ENCODE assay signal across 8 mouse cellular contexts in the genomic region with DNA sequence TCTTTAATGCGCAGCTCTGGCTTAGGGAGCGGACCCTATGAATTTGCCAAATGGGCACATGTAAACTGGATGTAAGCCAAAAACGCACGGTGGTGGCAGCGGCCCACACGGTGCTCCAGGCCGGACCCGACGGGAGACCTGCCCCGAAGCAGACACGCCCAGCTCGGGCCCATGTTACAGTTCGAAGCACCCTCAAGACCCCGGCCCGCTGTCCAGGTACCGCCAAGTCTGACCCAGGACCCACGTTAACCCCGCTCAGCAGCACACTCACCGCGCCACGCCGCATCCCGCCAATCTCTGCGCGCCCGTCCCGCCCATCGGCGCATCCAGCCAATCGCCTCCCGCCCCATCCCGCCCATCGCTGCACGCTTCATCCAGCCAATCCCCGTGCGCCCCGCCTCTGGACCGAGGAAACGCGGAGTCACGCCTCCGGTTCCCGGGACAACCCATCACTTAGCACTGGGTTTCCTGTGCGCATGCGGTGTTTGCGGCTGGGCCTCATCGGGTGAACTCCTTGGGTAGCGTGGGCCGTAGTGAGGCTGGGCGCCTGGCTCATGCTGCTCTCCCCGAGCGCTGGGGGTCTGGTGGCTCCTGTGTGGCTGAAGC. TPM values are rescaled to one million over a fixed set of nuclear protein-coding genes. Genes with fewer than 3 reads are reported as not detected.
DNase-seq lines count a peak whose midpoint lies in the region; ATAC-seq and TF ChIP-seq lines count a peak whose summit lies in the region.

A gene (minus strand): TSS at position 372 of the 606 bp plus-strand sequence.

- TF ChIP-seq POLR2A in MEL (IDR thresholded peaks at IDR 0.05; ENCODE audit: control insufficient read depth in 1 of 2, insufficient read depth in 1 of 2, low read depth in 1 of 2, low read length in 2 of 2, poor library complexity in 1 of 2): peak; percentile 97 to 99
- peak; percentile 85 for TF ChIP-seq POLR2A in cerebellum, adult 2 months (IDR thresholded peaks at IDR 0.05; ENCODE audit: borderline replicate concordance, insufficient read depth, low read length)

- DNase-seq in MEL (ENCODE audit: low read depth, low spot score): peak; percentile 100
- DNase-seq in cerebellum, adult 2 months: peak; percentile 97 to 98
- peak; percentile 98 for DNase-seq in forebrain, postnatal 0 days
- peak; percentile 98 for DNase-seq in heart, postnatal 4 days
- peak; percentile 96 to 97 for DNase-seq in layer of hippocampus, adult 8-10 months (ENCODE audit: low spot score in 2 of 2)
- DNase-seq in ovary, adult 18-20 months (ENCODE audit: low spot score): peak; percentile 97
- peak; percentile 98 for DNase-seq in thymus, postnatal 0 days (ENCODE audit: low spot score)

- peak within 1 kb of the TSS; percentile 80 to 87 for H3K4me3 ChIP-seq in MEL (ENCODE audit: control insufficient read depth in 1 of 2, insufficient read depth in 1 of 2, low read depth in 2 of 2, low read length in 2 of 2)
- peak within 1 kb of the TSS; percentile 77 for H3K4me3 ChIP-seq in cerebellum, adult 2 months (replicated peaks; ENCODE audit: insufficient read depth, low read depth, low read length)
- H3K4me3 ChIP-seq in forebrain, postnatal 0 days (ENCODE audit: low read depth, low read length): peak within 1 kb of the TSS; percentile 67
- H3K4me3 ChIP-seq in lung, embryonic 15.5 days: peak within 1 kb of the TSS; percentile 83

- peaks cover 0 to 8% of the 10 kb centered on the region in 2 experiments; a peak in 3 of 4 replicates for H3K36me3 ChIP-seq in MEL (ENCODE audit: control insufficient read depth in 1 of 2, insufficient read depth in 2 of 2, low read length in 2 of 2)
- peaks cover 17% of the 10 kb centered on the region for H3K36me3 ChIP-seq in forebrain, postnatal 0 days (ENCODE audit: insufficient read depth)
- H3K36me3 ChIP-seq in lung, embryonic 15.5 days: peaks cover 34% of the 10 kb centered on the region

- peak within 1 kb of the TSS; percentile 73 for H3K4me2 ChIP-seq in forebrain, postnatal 0 days (ENCODE audit: low read depth)
- H3K4me2 ChIP-seq in lung, embryonic 15.5 days: peak within 1 kb of the TSS; percentile 75

- no peaks in the 10 kb centered on the region for H3K9me3 ChIP-seq in MEL (replicated peaks; ENCODE audit: insufficient read depth, low read length)
- no peaks in the 10 kb centered on the region for H3K9me3 ChIP-seq in forebrain, postnatal 0 days (ENCODE audit: low read length)
- H3K9me3 ChIP-seq in lung, embryonic 15.5 days: no peaks in the 10 kb centered on the region

- ATAC-seq in forebrain, postnatal 0 days: peak; percentile 100
- ATAC-seq in lung, embryonic 15.5 days (ENCODE audit: borderline replicate concordance, extremely low read depth, low FRiP score, low TSS enrichment): peak; percentile 99

- no peak for TF ChIP-seq RAD21 in MEL (IDR thresholded peaks at IDR 0.05; ENCODE audit: low read depth, low read length)

- no peak for TF ChIP-seq CTCF in MEL (IDR thresholded peaks at IDR 0.05 in 2 of 3, conservative IDR thresholded peaks at IDR 0.05 in 1 of 3; ENCODE audit: control insufficient read depth in 1 of 3, insufficient read depth in 1 of 3, low read depth in 2 of 3, low read length in 3 of 3, poor library complexity in 1 of 3, severe bottlenecking in 1 of 3)
- no peak for TF ChIP-seq CTCF in cerebellum, adult 2 months (IDR thresholded peaks at IDR 0.05; ENCODE audit: borderline replicate concordance, insufficient read depth, low read depth, low read length)
- TF ChIP-seq CTCF in forebrain, postnatal 0 days (IDR thresholded peaks at IDR 0.05; ENCODE audit: low read depth): no peak

- TF ChIP-seq EP300 in MEL (IDR thresholded peaks at IDR 0.05; ENCODE audit: low read depth in 1 of 2, low read length in 2 of 2): peak in 1 of 2 experiments; percentile 13; a peak in 1 of 4 replicates

- no peaks in the 10 kb centered on the region for H3K27me3 ChIP-seq in MEL (ENCODE audit: control insufficient read depth in 1 of 2, insufficient read depth in 2 of 2, low read length in 2 of 2)
- no peaks in the 10 kb centered on the region for H3K27me3 ChIP-seq in cerebellum, adult 2 months (ENCODE audit: control insufficient read depth, insufficient read depth, low read length)
- H3K27me3 ChIP-seq in forebrain, postnatal 0 days (ENCODE audit: insufficient read depth, low read length): no peaks in the 10 kb centered on the region
- H3K27me3 ChIP-seq in lung, embryonic 15.5 days: no peaks in the 10 kb centered on the region

- peaks cover 11% of the 10 kb centered on the region for H3K79me2 ChIP-seq in MEL (ENCODE audit: control insufficient read depth, insufficient read depth, low read length, poor library complexity)

- peak within 1 kb of the TSS; percentile 88 for H3K9ac ChIP-seq in MEL (ENCODE audit: control insufficient read depth, low read depth, low read length, poor library complexity, severe bottlenecking)
- H3K9ac ChIP-seq in forebrain, postnatal 0 days: peak within 1 kb of the TSS; percentile 56
- H3K9ac ChIP-seq in lung, embryonic 15.5 days: peak within 1 kb of the TSS; percentile 86

- peak within 1 kb of the TSS; percentile 82 for H3K27ac ChIP-seq in MEL (ENCODE audit: control insufficient read depth, low read depth, low read length)
- peak within 1 kb of the TSS; percentile 69 for H3K27ac ChIP-seq in cerebellum, adult 2 months (ENCODE audit: insufficient read depth, low read length)
- H3K27ac ChIP-seq in forebrain, postnatal 0 days (ENCODE audit: low read depth, low read length): peak within 1 kb of the TSS; percentile 67; the same call in 1 of the 2 replicates
- H3K27ac ChIP-seq in lung, embryonic 15.5 days: peak within 1 kb of the TSS; percentile 79

- under 1% methylated on average over 50 of the region's 52 CpGs for WGBS in cerebellum, adult 2 months
- WGBS in forebrain, postnatal 0 days: under 1% methylated on average over 52 of the region's 52 CpGs
- WGBS in lung, embryonic 15.5 days: under 1% methylated on average over 50 of the region's 52 CpGs

- H3K4me1 ChIP-seq in MEL (ENCODE audit: control insufficient read depth in 1 of 2, insufficient read depth in 2 of 2, low read length in 2 of 2): peaks cover 3 to 11% of the 10 kb centered on the region in 2 experiments; a peak in 3 of 4 replicates
- peaks cover 5% of the 10 kb centered on the region for H3K4me1 ChIP-seq in cerebellum, adult 2 months (ENCODE audit: control insufficient read depth, insufficient read depth, low read length)
- H3K4me1 ChIP-seq in forebrain, postnatal 0 days (ENCODE audit: insufficient read depth): peaks cover 12% of the 10 kb centered on the region; the same call in 1 of the 2 replicates
- H3K4me1 ChIP-seq in lung, embryonic 15.5 days: peaks cover 21% of the 10 kb centered on the region

TF ChIP-seq in MEL, 35 proteins besides CTCF, POLR2A, EP300 and RAD21 (continues in another document):
- TF ChIP-seq POLR2AphosphoS5 (IDR thresholded peaks at IDR 0.05; ENCODE audit: borderline replicate concordance, low read depth, low read length) (no peak), USF1 (IDR thresholded peaks at IDR 0.05; ENCODE audit: low read depth, low read length) (peak; percentile 64), NRF1 (IDR thresholded peaks at IDR 0.05; ENCODE audit: insufficient read depth, low read depth, low read length, poor library complexity, severe bottlenecking) (peak; percentile 90), E2F4 (IDR thresholded peaks at IDR 0.05; ENCODE audit: borderline replicate concordance, low read depth, low read length) (peak; percentile 77; the same call in 1 of the 2 replicates), NELFE (IDR thresholded peaks at IDR 0.05; ENCODE audit: low read depth, low read length) (peak; percentile 98), CHD2 (IDR thresholded peaks at IDR 0.05; ENCODE audit: low read length) (no peak), RCOR1 (IDR thresholded peaks at IDR 0.05; ENCODE audit: low read depth, low read length) (no peak), HCFC1 (IDR thresholded peaks at IDR 0.05; ENCODE audit: low read depth, low read length) (peak; percentile 79; the same call in 1 of the 2 replicates), USF2 (IDR thresholded peaks at IDR 0.05; ENCODE audit: borderline replicate concordance in 1 of 2, insufficient read depth in 1 of 2, low read depth in 1 of 2, low read length in 2 of 2) (no peak), ZKSCAN1 (IDR thresholded peaks at IDR 0.05; ENCODE audit: low read depth, low read length) (no peak), MYC (IDR thresholded peaks at IDR 0.05; ENCODE audit: low read depth, low read length) (peak; percentile 89), MAFK (IDR thresholded peaks at IDR 0.05; ENCODE audit: borderline replicate concordance, low read depth, low read length) (no peak), TCF12 (IDR thresholded peaks at IDR 0.05; ENCODE audit: low read depth, low read length) (peak; percentile 77), MAZ (IDR thresholded peaks at IDR 0.05; ENCODE audit: low read depth, low read length) (no peak), GABPA (IDR thresholded peaks at IDR 0.05; ENCODE audit: low read depth, low read length) (no peak), GATA1 (IDR thresholded peaks at IDR 0.05; ENCODE audit: low read depth, low read length) (no peak), MEF2A (IDR thresholded peaks at IDR 0.05; ENCODE audit: extremely low read depth, insufficient replicate concordance, low read depth, low read length, poor library complexity, severe bottlenecking) (no peak), SMC3 (IDR thresholded peaks at IDR 0.05; ENCODE audit: low read depth, low read length) (peak; percentile 12), SIN3A (IDR thresholded peaks at IDR 0.05; ENCODE audit: low read length) (peak; percentile 90), MYB (IDR thresholded peaks at IDR 0.05; ENCODE audit: low read depth, low read length) (no peak), MXI1 (IDR thresholded peaks at IDR 0.05; ENCODE audit: low read depth, low read length) (peak; percentile 91; the same call in 1 of the 2 replicates), CHD1 (IDR thresholded peaks at IDR 0.05; ENCODE audit: low read depth, low read length) (0 out of 2 replicates have a peak, but pooled peaks have one; percentile 19), TBP (IDR thresholded peaks at IDR 0.05; ENCODE audit: low read depth, low read length) (peak; percentile 84)

RNA-seq across cellular contexts. Expression of the gene that starts here (rescaled TPM):
- 285 and 366 TPM in 2 replicates for total RNA-seq in MEL (2012; rRNA removed)
- polyA plus RNA-seq in MEL (2012; ENCODE audit: insufficient read depth in 1 of 2, insufficient read length in 2 of 2, low read depth in 1 of 2, low replicate concordance in 2 of 2, missing spikeins in 1 of 2): 100 to 1,000 TPM in 1 of 2 experiments, not detected in 1; 261 TPM
- polyA plus RNA-seq in cerebellum, adult 2 months (2012; rRNA removed): 47.4 and 55.0 TPM in 2 replicates
- total RNA-seq in forebrain, postnatal 0 days (2014; rRNA removed): 20.4 and 29.0 TPM in 2 replicates
- polyA plus RNA-seq in forebrain, postnatal 0 days (2015; fragmentation: Nextera tagmentation; extraction: Ambion mirVana): 48.0 and 51.3 TPM in 2 replicates
- 10 to 100 TPM; 68.5 to 70.2 TPM for total RNA-seq in heart, postnatal 4 days (2021)
- 10 to 100 TPM; 22.9 to 30.8 (median 25.1) TPM for total RNA-seq in layer of hippocampus, adult 8-10 months (2022)
- polyA plus RNA-seq in lung, embryonic 15.5 days (2015; fragmentation: Nextera tagmentation; extraction: Ambion mirVana): 149 and 160 TPM in 2 replicates
- 97.0 and 118 TPM in 2 replicates for polyA plus RNA-seq in thymus, postnatal 0 days (2015; fragmentation: Nextera tagmentation; extraction: Ambion mirVana)

Comparison
In these comparisons a context has a peak if more than half of its experiments do, and no peak if none do; other contexts are left out.
1. Peak in every context shown above with its lines: DNase-seq, ATAC-seq, H3K4me3 ChIP-seq and H3K27ac ChIP-seq.